Mouse (Mus musculus): ENCODE measurements around the gene Hmg20b. TPM values are rescaled to one million over a fixed set of nuclear protein-coding genes. Genes with fewer than 3 reads are reported as not detected.
A peak's percentile ranks its signal among the peaks of the same experiment; 100 is the strongest.

Gene Hmg20b
- polyA plus RNA-seq, 2 experiments, result 92.9 to 135 TPM

DNA sequence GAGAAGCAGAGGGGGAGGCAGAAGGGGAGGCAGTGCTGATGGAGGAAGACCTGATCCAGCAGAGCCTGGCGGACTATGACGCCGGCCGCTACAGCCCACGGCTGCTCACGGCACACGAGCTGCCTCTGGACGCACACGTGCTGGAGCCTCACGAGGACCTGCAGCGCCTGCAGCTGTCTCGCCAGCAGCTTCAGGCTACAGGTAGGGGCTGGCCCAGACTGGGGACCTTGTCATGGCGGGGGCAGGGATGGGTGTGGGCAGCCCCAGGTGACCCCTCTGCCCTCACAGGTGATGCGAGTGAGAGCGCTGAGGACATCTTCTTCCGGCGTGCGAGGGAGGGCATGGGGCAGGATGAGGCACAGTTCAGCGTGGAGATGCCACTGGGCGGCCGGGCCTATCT is 25.1 kb downstream of the Hmg20b start:
- H3K4me1 ChIP-seq (ENCODE audit: control insufficient read depth, insufficient read depth, low read length), result peaks cover 22% of the 10 kb centered on the region
- H3K4me2 ChIP-seq (replicated peaks; ENCODE audit: low read depth, low read length, severe bottlenecking), result no peak overlapping the region
- no peaks in the 10 kb centered on the region for H3K27me3 ChIP-seq (ENCODE audit: control insufficient read depth, insufficient read depth, low read length)
- H3K9me3 ChIP-seq (ENCODE audit: control insufficient read depth, low read length), result no peaks in the 10 kb centered on the region
- peaks cover 50% of the 10 kb centered on the region for H3K36me3 ChIP-seq (ENCODE audit: control insufficient read depth, insufficient read depth, low read length)
- no peak overlapping the region for H3K27ac ChIP-seq (replicated peaks; ENCODE audit: low read depth, low read length)
- TF ChIP-seq POLR2A (IDR thresholded peaks at IDR 0.05; ENCODE audit: borderline replicate concordance, extremely low read depth, insufficient read depth, insufficient read length), result no peak
- WGBS, result 96% methylated on average over 21 of the region's 21 CpGs
- ATAC-seq (ENCODE audit: low FRiP score, low read depth) (no peak), DNase-seq (ENCODE audit: low spot score) (no peak)
- no peak overlapping the region for H3K4me3 ChIP-seq (replicated peaks; ENCODE audit: low read length)
- H3K9ac ChIP-seq (ENCODE audit: low read depth, low read length, severe bottlenecking), result no peak overlapping the region

DNA sequence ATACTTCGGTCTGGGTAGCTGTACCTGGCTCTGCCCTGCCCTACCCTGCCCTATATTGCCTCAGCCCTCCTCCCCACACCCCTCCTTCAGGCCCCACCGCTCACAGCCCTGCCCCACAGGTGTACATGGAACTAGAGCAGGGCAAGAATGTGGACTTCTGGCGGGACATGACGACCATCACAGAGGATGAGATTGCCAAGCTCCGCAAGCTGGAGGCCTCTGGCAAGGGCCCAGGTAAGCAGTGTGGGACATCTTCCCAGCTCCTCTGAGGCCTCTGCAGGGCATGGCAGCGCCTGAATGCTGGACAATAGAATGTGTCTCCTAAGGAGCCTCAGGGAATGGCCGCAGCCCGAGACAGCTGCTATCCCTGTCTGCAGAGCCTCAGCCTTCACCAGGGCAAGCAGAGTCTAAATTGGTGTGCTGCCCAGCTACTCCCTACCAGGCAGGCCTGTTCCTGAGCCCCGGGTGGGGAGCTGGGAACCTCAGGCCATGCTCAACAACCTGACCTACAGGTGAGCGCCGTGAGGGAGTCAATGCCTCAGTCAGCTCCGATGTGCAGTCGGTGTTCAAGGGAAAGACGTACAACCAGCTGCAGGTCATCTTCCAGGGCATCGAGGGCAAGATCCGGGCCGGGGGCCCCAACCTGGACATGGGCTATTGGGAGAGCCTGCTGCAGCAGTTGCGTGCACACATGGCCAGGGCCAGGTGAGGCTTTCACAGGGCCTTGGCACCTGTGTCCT is 26.3 kb downstream of the Hmg20b start:
- Histone ChIP-seq H3K4me3 (replicated peaks; ENCODE audit: low read length) (no peak overlapping the region), H3K27ac (replicated peaks; ENCODE audit: low read depth, low read length) (no peak overlapping the region), H3K9me3 (ENCODE audit: control insufficient read depth, low read length) (no peaks in the 10 kb centered on the region), H3K36me3 (ENCODE audit: control insufficient read depth, insufficient read depth, low read length) (peaks cover 53% of the 10 kb centered on the region), H3K9ac (ENCODE audit: low read depth, low read length, severe bottlenecking) (no peak overlapping the region), H3K4me1 (ENCODE audit: control insufficient read depth, insufficient read depth, low read length) (peaks cover 19% of the 10 kb centered on the region), H3K27me3 (ENCODE audit: control insufficient read depth, insufficient read depth, low read length) (no peaks in the 10 kb centered on the region), H3K4me2 (replicated peaks; ENCODE audit: low read depth, low read length, severe bottlenecking) (no peak overlapping the region)
- no peak for ATAC-seq (ENCODE audit: low FRiP score, low read depth)
- no peak for TF ChIP-seq POLR2A (IDR thresholded peaks at IDR 0.05; ENCODE audit: borderline replicate concordance, extremely low read depth, insufficient read depth, insufficient read length)
- 94% methylated on average over 18 of the region's 18 CpGs for WGBS
- DNase-seq (ENCODE audit: low spot score), result no peak

DNA sequence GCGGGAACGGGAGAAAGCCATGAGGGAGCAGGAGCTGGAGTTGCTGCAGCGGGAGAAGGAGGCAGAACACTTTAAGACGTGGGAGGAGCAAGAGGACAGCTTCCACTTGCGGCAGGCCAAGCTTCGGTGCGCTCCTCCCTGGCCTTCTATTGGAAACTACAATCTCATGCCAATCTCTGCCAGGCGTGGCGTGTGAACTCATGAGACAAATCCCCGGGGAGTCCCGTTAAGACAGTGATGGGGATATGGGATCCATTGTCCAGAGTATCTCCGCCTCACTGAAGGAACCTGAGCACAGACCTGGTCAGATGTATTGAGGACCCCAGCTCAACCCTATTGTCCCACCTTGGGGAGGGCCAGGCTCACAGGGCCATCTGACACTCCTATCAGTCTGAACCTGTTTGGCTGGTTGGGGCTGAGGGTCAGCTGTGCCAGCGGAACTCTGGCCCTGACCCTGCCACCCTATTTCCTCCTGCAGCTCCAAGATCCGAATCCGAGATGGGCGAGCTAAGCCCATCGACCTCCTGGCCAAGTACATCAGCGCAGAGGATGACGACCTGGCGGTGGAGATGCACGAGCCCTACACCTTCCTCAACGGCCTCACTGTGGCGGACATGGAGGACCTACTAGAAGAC is 27.0 kb downstream of the Hmg20b start:
- 94% methylated on average over 23 of the region's 23 CpGs for WGBS
- Histone ChIP-seq H3K4me3 (replicated peaks; ENCODE audit: low read length) (no peak overlapping the region), H3K4me2 (replicated peaks; ENCODE audit: low read depth, low read length, severe bottlenecking) (no peak overlapping the region), H3K27me3 (ENCODE audit: control insufficient read depth, insufficient read depth, low read length) (no peaks in the 10 kb centered on the region), H3K9me3 (ENCODE audit: control insufficient read depth, low read length) (no peaks in the 10 kb centered on the region), H3K4me1 (ENCODE audit: control insufficient read depth, insufficient read depth, low read length) (peaks cover 15% of the 10 kb centered on the region), H3K27ac (replicated peaks; ENCODE audit: low read depth, low read length) (no peak overlapping the region), H3K9ac (ENCODE audit: low read depth, low read length, severe bottlenecking) (no peak overlapping the region), H3K36me3 (ENCODE audit: control insufficient read depth, insufficient read depth, low read length) (peaks cover 60% of the 10 kb centered on the region)
- no peak for TF ChIP-seq POLR2A (IDR thresholded peaks at IDR 0.05; ENCODE audit: borderline replicate concordance, extremely low read depth, insufficient read depth, insufficient read length)
- ATAC-seq (ENCODE audit: low FRiP score, low read depth), result no peak
- DNase-seq (ENCODE audit: low spot score), result no peak

DNA sequence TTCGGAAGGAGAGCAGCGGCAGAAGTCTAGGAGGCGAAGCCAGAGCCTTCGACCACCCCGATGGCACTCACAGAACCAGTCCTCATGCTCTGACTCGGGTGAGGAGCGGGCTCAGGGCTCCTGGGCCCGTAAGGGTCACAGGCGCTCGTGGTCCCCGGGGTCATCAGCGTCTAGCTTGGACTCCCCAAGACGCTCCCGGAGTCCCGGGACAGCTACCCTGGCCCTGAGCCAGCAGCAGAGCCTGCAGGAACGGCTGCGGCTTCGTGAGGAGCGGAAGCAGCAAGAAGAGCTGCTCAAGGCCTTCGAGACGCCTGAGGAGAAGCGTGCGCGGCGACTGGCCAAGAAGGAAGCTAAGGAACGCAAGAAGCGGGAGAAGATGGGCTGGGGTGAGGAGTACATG is 27.8 kb downstream of the Hmg20b start:
- Histone ChIP-seq H3K27me3 (ENCODE audit: control insufficient read depth, insufficient read depth, low read length) (no peaks in the 10 kb centered on the region), H3K4me1 (ENCODE audit: control insufficient read depth, insufficient read depth, low read length) (peaks cover 15% of the 10 kb centered on the region)

DNA sequence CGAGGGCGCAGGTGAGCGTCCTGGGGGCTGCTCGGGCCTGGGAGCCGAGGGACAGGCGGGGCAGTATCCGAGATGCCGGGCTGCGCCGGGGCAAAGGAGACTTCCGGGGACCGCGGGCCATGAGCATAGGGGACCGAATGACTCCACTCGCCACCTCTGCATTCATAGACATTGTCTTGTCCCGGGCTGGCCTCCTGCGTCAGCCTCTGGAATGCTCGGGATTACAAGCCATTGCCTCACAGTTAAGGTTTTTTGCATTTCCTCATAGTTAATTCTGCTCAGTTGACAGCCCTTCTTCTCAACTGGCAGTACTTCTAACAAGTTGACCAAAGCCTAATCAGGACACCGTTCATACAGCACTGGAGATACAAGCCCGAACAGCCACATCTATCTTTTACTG is 28.8 kb downstream of the Hmg20b start:
- no peak for ATAC-seq (ENCODE audit: low FRiP score, low read depth)
- Histone ChIP-seq H3K36me3 (ENCODE audit: control insufficient read depth, insufficient read depth, low read length) (peaks cover 61% of the 10 kb centered on the region), H3K27me3 (ENCODE audit: control insufficient read depth, insufficient read depth, low read length) (no peaks in the 10 kb centered on the region), H3K9ac (ENCODE audit: low read depth, low read length, severe bottlenecking) (peak overlapping the region; percentile 84), H3K4me3 (replicated peaks; ENCODE audit: low read length) (peak overlapping the region; percentile 97), H3K4me2 (replicated peaks; ENCODE audit: low read depth, low read length, severe bottlenecking) (peak overlapping the region; percentile 78), H3K9me3 (ENCODE audit: control insufficient read depth, low read length) (no peaks in the 10 kb centered on the region), H3K27ac (replicated peaks; ENCODE audit: low read depth, low read length) (peak overlapping the region; percentile 87; the same call in 1 of the 2 replicates), H3K4me1 (ENCODE audit: control insufficient read depth, insufficient read depth, low read length) (peaks cover 23% of the 10 kb centered on the region)
- TF ChIP-seq POLR2A (IDR thresholded peaks at IDR 0.05; ENCODE audit: borderline replicate concordance, extremely low read depth, insufficient read depth, insufficient read length), result no peak
- WGBS, result 6% methylated on average over 16 of the region's 20 CpGs
- DNase-seq (ENCODE audit: low spot score), result no peak

More for the DNA sequence above, 27.8 kb downstream of the Hmg20b start:
- no peak overlapping the region for H3K27ac ChIP-seq (replicated peaks; ENCODE audit: low read depth, low read length)
- WGBS, result 93% methylated on average over 27 of the region's 27 CpGs
- ATAC-seq (ENCODE audit: low FRiP score, low read depth), result no peak
- no peak overlapping the region for H3K4me2 ChIP-seq (replicated peaks; ENCODE audit: low read depth, low read length, severe bottlenecking)
- no peaks in the 10 kb centered on the region for H3K9me3 ChIP-seq (ENCODE audit: control insufficient read depth, low read length)
- H3K4me3 ChIP-seq (replicated peaks; ENCODE audit: low read length), result no peak overlapping the region
- DNase-seq (ENCODE audit: low spot score), result no peak
- H3K36me3 ChIP-seq (ENCODE audit: control insufficient read depth, insufficient read depth, low read length), result peaks cover 68% of the 10 kb centered on the region
- no peak overlapping the region for H3K9ac ChIP-seq (ENCODE audit: low read depth, low read length, severe bottlenecking)
- TF ChIP-seq POLR2A (IDR thresholded peaks at IDR 0.05; ENCODE audit: borderline replicate concordance, extremely low read depth, insufficient read depth, insufficient read length), result no peak

All from limb, embryonic 14.5 days (tissue).